Mouse (Mus musculus) gastrocnemius, postnatal 10 days (tissue): ENCODE measurements around the gene Tnn. TPM values are rescaled to one million over a fixed set of nuclear protein-coding genes. Genes with fewer than 3 reads are reported as not detected.

Experiments used
- DNase-seq: peaks from one replicate; pipeline ENCODE4 v3.0.0; 2021; ENCODE audit warnings: mixed read lengths
- long read RNA-seq, 2 experiments: library from polyadenylated mRNA; stranded (forward); transcript quantifications; one replicate each; pipeline ENCODE4 v2.0.0; 2021
- total RNA-seq, 2 experiments: library from RNA; stranded (reverse); gene quantifications; 2 replicates each; pipeline ENCODE4 v1.2.3; 2021

Tnn gene
- total RNA-seq: 1 to 10 TPM in 1 of 2 experiments, not detected in 1; 2.4 TPM
- long read RNA-seq, experiment 1: 0 reads
- long read RNA-seq, experiment 2: 0 reads

GRCm38 (mm10) chr1:160153480-160153879 lies at the start of gene Tnn:
Gene Tnn, minus strand, starts transcription at chr1:160153580.
- no peak for DNase-seq

GRCm38 (mm10) chr1:160195337-160195663 lies 41.9 kb upstream of the Tnn start:
- DNase-seq: no peak

GRCm38 (mm10) chr1:160194529-160195336 lies 41.4 kb upstream of the Tnn start, which contains the start of gene Mrps14:
Gene Mrps14, plus strand, starts transcription at chr1:160195215.
- DNase-seq: peak; percentile 96

- no peak for DNase-seq
Observed at GRCm38 (mm10) chr1:160184506-160184905, 31.1 kb upstream of the Tnn start.

- no peak for DNase-seq
Observed at GRCm38 (mm10) chr1:160181216-160181615, 27.8 kb upstream of the Tnn start.

- DNase-seq: no peak
Observed at GRCm38 (mm10) chr1:160176903-160177302, 23.5 kb upstream of the Tnn start.

- DNase-seq: no peak
Observed at GRCm38 (mm10) chr1:160166600-160166999, 13.2 kb upstream of the Tnn start.

- DNase-seq: no peak
Observed at GRCm38 (mm10) chr1:160158190-160158589, 4.8 kb upstream of the Tnn start.

GRCm38 (mm10) chr1:160150726-160151125 lies 2.7 kb downstream of the Tnn start:
- DNase-seq: no peak

GRCm38 (mm10) chr1:160149291-160149906 lies 4.0 kb downstream of the Tnn start:
- DNase-seq: no peak

- DNase-seq: no peak
Observed at GRCm38 (mm10) chr1:160147274-160147673, 6.1 kb downstream of the Tnn start.

GRCm38 (mm10) chr1:160145606-160146005 lies 7.8 kb downstream of the Tnn start:
- DNase-seq: no peak

- no peak for DNase-seq
Observed at GRCm38 (mm10) chr1:160144343-160144742, 9.0 kb downstream of the Tnn start.

GRCm38 (mm10) chr1:160136362-160136890 lies 17.0 kb downstream of the Tnn start:
- no peak for DNase-seq

- no peak for DNase-seq
Observed at GRCm38 (mm10) chr1:160133464-160134079, 19.8 kb downstream of the Tnn start.

GRCm38 (mm10) chr1:160123957-160124356 lies 29.4 kb downstream of the Tnn start:
- no peak for DNase-seq

GRCm38 (mm10) chr1:160108604-160109003 lies 44.8 kb downstream of the Tnn start:
- no peak for DNase-seq

GRCm38 (mm10) chr1:160105426-160105825 lies 48.0 kb downstream of the Tnn start:
- no peak for DNase-seq

GRCm38 (mm10) chr1:160100996-160101395 lies 52.4 kb downstream of the Tnn start:
- DNase-seq: no peak

- DNase-seq: no peak
Observed at GRCm38 (mm10) chr1:160099659-160100302, 53.6 kb downstream of the Tnn start.

- DNase-seq: no peak
Observed at GRCm38 (mm10) chr1:160086651-160087050, 66.7 kb downstream of the Tnn start.

- DNase-seq: no peak
Observed at GRCm38 (mm10) chr1:160084239-160084638, 69.1 kb downstream of the Tnn start.
